Mouse (Mus musculus): ENCODE data around the gene Ugt1a6a. TPM values are rescaled to one million over a fixed set of nuclear protein-coding genes. Genes with fewer than 3 reads are reported as not detected.

Gene Ugt1a6a
- polyA plus RNA-seq, 1 experiment from 2014 or later: 2.5 TPM

DNA sequence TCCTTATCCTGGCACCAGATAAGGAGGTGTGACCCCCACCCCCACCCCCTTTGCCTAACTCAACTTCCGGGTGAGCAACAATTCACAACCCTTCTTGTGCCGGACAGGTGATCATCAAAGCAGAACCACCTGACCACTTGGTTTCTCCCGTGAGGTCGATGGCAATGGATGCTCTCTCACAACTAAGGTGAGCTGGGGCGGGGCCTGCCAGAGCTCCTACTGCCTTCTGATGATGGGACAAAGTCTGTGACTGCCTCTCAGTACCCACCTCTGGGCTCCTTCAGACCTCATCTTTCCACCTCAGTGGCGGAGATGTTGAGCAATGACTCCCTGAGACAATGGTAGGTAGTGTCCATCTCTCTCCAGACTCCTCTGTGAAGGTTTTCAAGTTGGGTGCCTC lies 111.3 kb downstream of the Ugt1a6a start:
- WGBS: 77% methylated on average over 6 of the region's 6 CpGs
- no peak for ATAC-seq
- no peak overlapping the region for H3K9ac ChIP-seq (ENCODE audit: low read depth, low read length)
- H3K36me3 ChIP-seq (ENCODE audit: control insufficient read depth, insufficient read depth, low read length): no peaks in the 10 kb centered on the region
- H3K4me2 ChIP-seq (ENCODE audit: low read length): no peak overlapping the region
- no peaks in the 10 kb centered on the region for H3K27me3 ChIP-seq (ENCODE audit: control insufficient read depth, insufficient read depth, low read depth, low read length)
- peaks cover 97% of the 10 kb centered on the region for H3K9me3 ChIP-seq (replicated peaks; ENCODE audit: control insufficient read depth, low read length, poor library complexity, severe bottlenecking)
- H3K4me3 ChIP-seq (ENCODE audit: low read depth, low read length): no peak overlapping the region
- no peaks in the 10 kb centered on the region for H3K4me1 ChIP-seq (ENCODE audit: control insufficient read depth, insufficient read depth, low read length)
- H3K27ac ChIP-seq (ENCODE audit: low read length): no peak overlapping the region

DNA sequence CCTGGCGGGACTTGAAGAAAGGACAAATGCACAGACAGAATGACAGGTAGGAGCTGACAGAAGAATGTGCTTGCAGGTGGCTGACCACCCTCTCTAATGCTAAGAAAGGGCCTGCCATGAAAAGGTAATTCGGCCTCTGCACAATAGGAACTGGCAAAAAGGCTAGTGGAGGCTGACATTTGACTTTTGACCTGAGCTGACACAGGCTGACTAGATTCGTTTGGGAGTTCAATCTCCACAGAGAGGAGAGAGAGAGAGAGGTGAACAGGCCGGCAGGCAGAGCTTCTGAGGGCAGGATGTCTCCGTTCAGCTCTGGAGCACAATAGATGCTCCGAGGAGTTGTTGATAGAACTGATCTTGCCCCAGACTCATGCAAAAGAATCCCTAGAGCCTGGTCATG lies 111.8 kb downstream of the Ugt1a6a start:
- no peak for ATAC-seq
- Histone ChIP-seq H3K27ac (ENCODE audit: low read length) (no peak overlapping the region), H3K4me2 (ENCODE audit: low read length) (no peak overlapping the region), H3K9ac (ENCODE audit: low read depth, low read length) (no peak overlapping the region), H3K4me3 (ENCODE audit: low read depth, low read length) (no peak overlapping the region), H3K27me3 (ENCODE audit: control insufficient read depth, insufficient read depth, low read depth, low read length) (no peaks in the 10 kb centered on the region), H3K9me3 (replicated peaks; ENCODE audit: control insufficient read depth, low read length, poor library complexity, severe bottlenecking) (peaks cover 98% of the 10 kb centered on the region), H3K36me3 (ENCODE audit: control insufficient read depth, insufficient read depth, low read length) (no peaks in the 10 kb centered on the region), H3K4me1 (ENCODE audit: control insufficient read depth, insufficient read depth, low read length) (no peaks in the 10 kb centered on the region)
- 46% methylated on average over 6 of the region's 6 CpGs for WGBS

- no peaks in the 10 kb centered on the region for H3K4me1 ChIP-seq (ENCODE audit: control insufficient read depth, insufficient read depth, low read length)
- H3K4me2 ChIP-seq (ENCODE audit: low read length): no peak overlapping the region
- 59% methylated on average over 2 of the region's 2 CpGs for WGBS
- no peaks in the 10 kb centered on the region for H3K36me3 ChIP-seq (ENCODE audit: control insufficient read depth, insufficient read depth, low read length)
- H3K4me3 ChIP-seq (ENCODE audit: low read depth, low read length): no peak overlapping the region
- H3K9ac ChIP-seq (ENCODE audit: low read depth, low read length): no peak overlapping the region
- no peak overlapping the region for H3K27ac ChIP-seq (ENCODE audit: low read length)
- peaks cover 94% of the 10 kb centered on the region for H3K9me3 ChIP-seq (replicated peaks; ENCODE audit: control insufficient read depth, low read length, poor library complexity, severe bottlenecking)
- ATAC-seq: no peak
- no peaks in the 10 kb centered on the region for H3K27me3 ChIP-seq (ENCODE audit: control insufficient read depth, insufficient read depth, low read depth, low read length)
These were observed 113.1 kb downstream of the Ugt1a6a start for GRCm38 (mm10) chr1:88247660-88248059.

DNA sequence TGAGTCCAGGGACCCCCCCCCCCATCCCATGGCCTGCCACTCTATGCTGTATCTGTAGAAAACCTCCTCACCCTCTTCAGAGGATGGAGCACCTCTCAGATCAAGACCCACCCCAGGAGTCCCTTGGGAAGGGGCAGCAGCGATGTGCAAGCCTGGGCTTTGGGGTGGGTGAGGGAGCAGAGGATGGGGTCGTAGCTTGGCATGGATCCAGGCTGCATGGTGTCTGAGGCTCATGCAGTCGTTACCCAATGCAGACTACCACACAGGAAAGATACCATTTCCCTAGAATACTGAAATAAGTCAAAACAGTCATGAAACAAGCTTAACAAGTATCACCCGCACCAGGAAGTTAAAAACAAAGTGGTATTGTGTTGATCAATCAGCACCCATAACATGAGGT lies 114.0 kb downstream of the Ugt1a6a start:
- Histone ChIP-seq H3K4me1 (ENCODE audit: control insufficient read depth, insufficient read depth, low read length) (no peaks in the 10 kb centered on the region), H3K36me3 (ENCODE audit: control insufficient read depth, insufficient read depth, low read length) (no peaks in the 10 kb centered on the region), H3K4me3 (ENCODE audit: low read depth, low read length) (no peak overlapping the region), H3K27me3 (ENCODE audit: control insufficient read depth, insufficient read depth, low read depth, low read length) (no peaks in the 10 kb centered on the region), H3K27ac (ENCODE audit: low read length) (no peak overlapping the region), H3K9me3 (replicated peaks; ENCODE audit: control insufficient read depth, low read length, poor library complexity, severe bottlenecking) (peaks cover 90% of the 10 kb centered on the region), H3K9ac (ENCODE audit: low read depth, low read length) (no peak overlapping the region), H3K4me2 (ENCODE audit: low read length) (no peak overlapping the region)
- WGBS: 73% methylated on average over 4 of the region's 4 CpGs
- ATAC-seq: no peak

GRCm38 (mm10) chr1:88249596-88249995 lies 115.0 kb downstream of the Ugt1a6a start:
- Histone ChIP-seq H3K4me3 (ENCODE audit: low read depth, low read length) (no peak overlapping the region), H3K27me3 (ENCODE audit: control insufficient read depth, insufficient read depth, low read depth, low read length) (no peaks in the 10 kb centered on the region), H3K9ac (ENCODE audit: low read depth, low read length) (no peak overlapping the region), H3K36me3 (ENCODE audit: control insufficient read depth, insufficient read depth, low read length) (no peaks in the 10 kb centered on the region), H3K4me2 (ENCODE audit: low read length) (no peak overlapping the region), H3K27ac (ENCODE audit: low read length) (no peak overlapping the region), H3K4me1 (ENCODE audit: control insufficient read depth, insufficient read depth, low read length) (no peaks in the 10 kb centered on the region), H3K9me3 (replicated peaks; ENCODE audit: control insufficient read depth, low read length, poor library complexity, severe bottlenecking) (peaks cover 85% of the 10 kb centered on the region)
- 77% methylated on average over 7 of the region's 7 CpGs for WGBS
- ATAC-seq: no peak

DNA sequence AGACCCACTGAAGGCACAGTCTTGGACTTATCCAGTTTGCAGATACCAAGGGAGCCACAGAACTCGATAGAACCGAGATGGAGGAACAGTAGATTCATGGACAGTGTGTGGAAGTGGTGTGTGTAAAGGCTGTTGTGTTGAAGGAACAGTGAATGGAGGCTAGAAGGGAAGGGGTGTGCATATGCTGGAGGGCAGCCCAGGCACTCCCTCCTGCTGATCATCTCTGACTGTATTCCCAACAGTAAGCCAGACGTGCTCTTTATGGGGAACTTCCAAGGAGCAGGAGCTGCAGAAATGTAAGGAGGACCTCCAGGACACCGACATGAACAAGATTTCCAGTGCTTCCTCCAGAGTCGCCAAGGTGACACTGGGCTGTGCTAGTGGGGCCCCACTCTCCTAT lies 115.4 kb downstream of the Ugt1a6a start:
- Histone ChIP-seq H3K4me3 (ENCODE audit: low read depth, low read length) (no peak overlapping the region), H3K4me2 (ENCODE audit: low read length) (no peak overlapping the region), H3K27ac (ENCODE audit: low read length) (no peak overlapping the region), H3K9me3 (replicated peaks; ENCODE audit: control insufficient read depth, low read length, poor library complexity, severe bottlenecking) (peaks cover 85% of the 10 kb centered on the region), H3K4me1 (ENCODE audit: control insufficient read depth, insufficient read depth, low read length) (no peaks in the 10 kb centered on the region), H3K36me3 (ENCODE audit: control insufficient read depth, insufficient read depth, low read length) (no peaks in the 10 kb centered on the region), H3K9ac (ENCODE audit: low read depth, low read length) (no peak overlapping the region), H3K27me3 (ENCODE audit: control insufficient read depth, insufficient read depth, low read depth, low read length) (no peaks in the 10 kb centered on the region)
- WGBS: 85% methylated on average over 5 of the region's 5 CpGs
- no peak for ATAC-seq

GRCm38 (mm10) chr1:88253106-88253505 lies 118.5 kb downstream of the Ugt1a6a start:
- H3K4me1 ChIP-seq (ENCODE audit: control insufficient read depth, insufficient read depth, low read length): no peaks in the 10 kb centered on the region
- no peak for ATAC-seq
- WGBS: 74% methylated on average over 8 of the region's 8 CpGs

DNA sequence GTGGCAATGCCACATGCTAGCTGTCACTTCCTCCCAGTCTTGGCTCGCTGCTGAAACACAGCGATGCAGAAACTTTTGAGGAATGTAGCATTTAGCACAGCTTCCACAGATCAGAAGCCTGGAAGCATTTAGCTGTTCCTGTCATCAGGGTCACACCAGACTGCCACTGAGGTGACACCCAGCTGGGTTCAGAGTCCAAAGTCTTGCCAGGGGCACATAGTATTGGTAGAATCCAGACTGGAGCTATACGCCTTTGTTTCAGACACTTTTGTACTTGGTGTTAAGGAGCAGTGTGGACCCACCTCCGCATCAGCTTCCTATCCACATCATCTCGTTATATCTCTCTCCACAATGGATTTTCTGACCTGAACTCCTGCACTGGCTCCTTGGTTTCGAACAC lies 118.9 kb downstream of the Ugt1a6a start:
- 73% methylated on average over 6 of the region's 6 CpGs for WGBS
- H3K27me3 ChIP-seq (ENCODE audit: control insufficient read depth, insufficient read depth, low read depth, low read length): no peaks in the 10 kb centered on the region
- no peak overlapping the region for H3K4me3 ChIP-seq (ENCODE audit: low read depth, low read length)
- no peak overlapping the region for H3K4me2 ChIP-seq (ENCODE audit: low read length)
- no peaks in the 10 kb centered on the region for H3K4me1 ChIP-seq (ENCODE audit: control insufficient read depth, insufficient read depth, low read length)
- ATAC-seq: no peak
- no peak overlapping the region for H3K9ac ChIP-seq (ENCODE audit: low read depth, low read length)
- H3K27ac ChIP-seq (ENCODE audit: low read length): no peak overlapping the region
- H3K36me3 ChIP-seq (ENCODE audit: control insufficient read depth, insufficient read depth, low read length): no peaks in the 10 kb centered on the region
- H3K9me3 ChIP-seq (replicated peaks; ENCODE audit: control insufficient read depth, low read length, poor library complexity, severe bottlenecking): peaks cover 76% of the 10 kb centered on the region

More at GRCm38 (mm10) chr1:88253106-88253505, 118.5 kb downstream of the Ugt1a6a start:
- Histone ChIP-seq H3K27me3 (ENCODE audit: control insufficient read depth, insufficient read depth, low read depth, low read length) (no peaks in the 10 kb centered on the region), H3K9me3 (replicated peaks; ENCODE audit: control insufficient read depth, low read length, poor library complexity, severe bottlenecking) (peaks cover 80% of the 10 kb centered on the region), H3K27ac (ENCODE audit: low read length) (no peak overlapping the region), H3K4me2 (ENCODE audit: low read length) (no peak overlapping the region), H3K4me3 (ENCODE audit: low read depth, low read length) (no peak overlapping the region), H3K9ac (ENCODE audit: low read depth, low read length) (no peak overlapping the region), H3K36me3 (ENCODE audit: control insufficient read depth, insufficient read depth, low read length) (no peaks in the 10 kb centered on the region)

- H3K36me3 ChIP-seq (ENCODE audit: control insufficient read depth, insufficient read depth, low read length): peaks cover 3% of the 10 kb centered on the region
- ATAC-seq: no peak
- H3K9me3 ChIP-seq (replicated peaks; ENCODE audit: control insufficient read depth, low read length, poor library complexity, severe bottlenecking): peaks cover 62% of the 10 kb centered on the region
- no peak overlapping the region for H3K9ac ChIP-seq (ENCODE audit: low read depth, low read length)
- 88% methylated on average over 12 of the region's 12 CpGs for WGBS
- no peak overlapping the region for H3K4me2 ChIP-seq (ENCODE audit: low read length)
- H3K27ac ChIP-seq (ENCODE audit: low read length): no peak overlapping the region
- no peak overlapping the region for H3K4me3 ChIP-seq (ENCODE audit: low read depth, low read length)
- no peaks in the 10 kb centered on the region for H3K27me3 ChIP-seq (ENCODE audit: control insufficient read depth, insufficient read depth, low read depth, low read length)
- no peaks in the 10 kb centered on the region for H3K4me1 ChIP-seq (ENCODE audit: control insufficient read depth, insufficient read depth, low read length)
These were observed 120.3 kb downstream of the Ugt1a6a start for GRCm38 (mm10) chr1:88254793-88255465.

All from midbrain, embryonic 16.5 days (tissue).